Mouse (Mus musculus): ENCODE measurements around the gene Pold4.

DNA sequence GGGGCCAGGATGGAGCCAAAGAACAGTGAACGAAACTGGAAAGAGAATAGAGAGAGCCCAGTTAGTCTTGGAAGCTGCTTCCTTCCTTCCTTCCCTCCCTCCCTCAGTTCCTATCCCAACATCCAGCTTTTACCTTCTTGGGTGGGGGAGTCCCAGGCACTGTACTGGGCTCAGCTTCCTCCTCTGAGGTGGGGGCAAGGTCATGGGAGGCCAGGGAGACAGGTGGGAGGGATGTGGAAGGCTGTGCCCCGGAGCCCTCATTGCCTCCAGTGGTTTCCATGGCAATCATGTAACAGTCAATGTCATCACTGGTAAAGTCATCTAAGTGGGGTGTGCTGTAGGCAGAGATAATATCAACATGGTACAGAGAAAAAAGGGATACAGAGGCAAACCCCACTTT lies 35.7 kb upstream of the Pold4 start:
- TF ChIP-seq CTCF (conservative IDR thresholded peaks at IDR 0.05; ENCODE audit: low read length): no peak
- no peak for TF ChIP-seq POU5F1 (IDR thresholded peaks at IDR 0.05; ENCODE audit: borderline replicate concordance, low read length)
